Mouse (Mus musculus): Measurements from ENCODE around the gene Nagk.

GRCm38 (mm10) chr6:83844913-83845312 is 50.1 kb downstream of the Nagk start:
- TF ChIP-seq CTCF (IDR thresholded peaks at IDR 0.05; ENCODE audit: low read depth): no peak
- no peak for TF ChIP-seq EP300 (IDR thresholded peaks at IDR 0.05; ENCODE audit: low read depth)

All from heart, postnatal 0 days (tissue).